Mouse (Mus musculus): Measurements from ENCODE around the gene Creld1. TPM values are rescaled to one million over a fixed set of nuclear protein-coding genes. Genes with fewer than 3 reads are reported as not detected.
A peak's percentile ranks its signal among the peaks of the same experiment; 100 is the strongest.

Creld1 gene
- polyA plus RNA-seq, 1 experiment from 2014 or later = 54.3 TPM

DNA sequence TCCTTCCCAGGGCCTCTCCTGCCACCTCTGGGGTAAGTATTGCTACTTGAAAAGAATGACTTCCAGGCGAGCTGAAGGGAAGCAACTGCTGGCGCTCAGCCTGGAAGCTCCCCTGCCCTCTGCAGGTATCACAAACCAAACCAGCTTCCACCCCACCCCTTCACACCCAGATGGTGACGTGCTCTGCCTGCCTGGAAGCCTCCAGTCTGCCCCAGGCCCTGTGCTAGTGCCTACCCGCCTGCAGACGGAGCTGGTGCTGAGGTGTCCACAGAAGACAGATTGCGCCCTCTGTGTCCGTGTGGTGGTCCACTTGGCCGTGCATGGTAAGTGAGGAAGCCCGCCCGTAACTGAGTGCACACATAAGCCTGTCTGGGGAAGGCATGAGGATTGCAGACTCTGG lies 11.0 kb upstream of the Creld1 start:
- no peak for ATAC-seq (ENCODE audit: low FRiP score)
- Histone ChIP-seq H3K36me3 (no peaks in the 10 kb centered on the region), H3K27ac (no peak overlapping the region), H3K9me3 (replicated peaks) (no peaks in the 10 kb centered on the region), H3K4me2 (replicated peaks) (no peak overlapping the region), H3K9ac (no peak overlapping the region), H3K4me1 (peaks cover 15% of the 10 kb centered on the region), H3K27me3 (peaks cover 40% of the 10 kb centered on the region), H3K4me3 (no peak overlapping the region)
- WGBS = 68% methylated on average over 10 of the region's 10 CpGs

GRCm38 (mm10) chr6:113473246-113473645 lies 9.9 kb upstream of the Creld1 start:
- Histone ChIP-seq H3K9ac (no peak overlapping the region), H3K36me3 (no peaks in the 10 kb centered on the region), H3K4me1 (peaks cover 18% of the 10 kb centered on the region), H3K27ac (no peak overlapping the region), H3K4me3 (no peak overlapping the region), H3K27me3 (peaks cover 40% of the 10 kb centered on the region), H3K4me2 (replicated peaks) (no peak overlapping the region), H3K9me3 (replicated peaks) (no peaks in the 10 kb centered on the region)
- 79% methylated on average over 2 of the region's 2 CpGs for WGBS
- ATAC-seq (ENCODE audit: low FRiP score) = no peak

DNA sequence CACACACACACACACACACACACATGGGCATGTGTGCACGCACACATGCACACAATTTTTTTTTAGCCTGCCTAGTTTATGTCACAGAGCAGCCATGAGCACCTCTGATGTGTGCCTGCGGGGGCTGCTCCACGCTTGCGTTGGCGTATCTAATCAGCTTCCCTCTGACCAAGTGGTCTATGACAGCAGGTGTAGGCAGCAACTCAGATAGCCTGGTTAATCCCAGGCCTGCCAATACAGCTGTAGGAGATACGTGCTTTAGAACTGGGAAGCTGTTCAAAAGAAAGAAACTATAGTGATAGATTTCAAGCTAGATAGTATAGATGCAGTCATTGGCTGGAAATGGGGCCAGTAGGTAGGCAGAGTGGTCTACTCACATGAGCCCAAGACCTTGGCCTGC lies 9.4 kb upstream of the Creld1 start:
- 90% methylated on average over 6 of the region's 6 CpGs for WGBS
- Histone ChIP-seq H3K27ac (no peak overlapping the region), H3K4me3 (no peak overlapping the region), H3K9ac (no peak overlapping the region), H3K9me3 (replicated peaks) (no peaks in the 10 kb centered on the region), H3K4me2 (replicated peaks) (no peak overlapping the region), H3K27me3 (peaks cover 38% of the 10 kb centered on the region), H3K4me1 (peaks cover 18% of the 10 kb centered on the region), H3K36me3 (no peaks in the 10 kb centered on the region)
- ATAC-seq (ENCODE audit: low FRiP score) = no peak

DNA sequence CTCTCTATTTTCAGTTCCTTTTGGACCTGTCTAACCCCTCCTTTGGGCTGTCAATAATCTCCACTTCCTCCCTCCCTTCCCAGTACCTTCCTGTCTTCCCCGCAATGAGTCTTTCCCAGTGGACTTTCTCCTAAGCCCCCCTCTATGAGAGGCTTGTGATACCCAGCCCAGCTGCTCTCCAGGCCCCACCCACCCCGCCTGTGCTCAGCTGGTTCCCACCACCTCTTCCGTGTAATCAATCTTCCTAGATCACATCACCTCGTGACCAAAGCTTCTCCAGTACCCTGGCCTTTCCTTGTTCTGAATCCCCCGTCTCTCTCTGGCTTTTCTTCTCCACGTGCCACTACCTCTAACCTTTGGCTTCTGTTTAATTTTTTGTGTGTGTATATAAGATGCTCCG lies 5.7 kb upstream of the Creld1 start:
- Histone ChIP-seq H3K4me1 (peaks cover 7% of the 10 kb centered on the region), H3K36me3 (no peaks in the 10 kb centered on the region), H3K9ac (no peak overlapping the region), H3K27me3 (peaks cover 16% of the 10 kb centered on the region), H3K4me2 (replicated peaks) (no peak overlapping the region), H3K27ac (no peak overlapping the region), H3K9me3 (replicated peaks) (no peaks in the 10 kb centered on the region), H3K4me3 (no peak overlapping the region)
- ATAC-seq (ENCODE audit: low FRiP score) = peak; percentile 41; the same call in 1 of the 2 replicates
- 31% methylated on average over 7 of the region's 7 CpGs for WGBS

DNA sequence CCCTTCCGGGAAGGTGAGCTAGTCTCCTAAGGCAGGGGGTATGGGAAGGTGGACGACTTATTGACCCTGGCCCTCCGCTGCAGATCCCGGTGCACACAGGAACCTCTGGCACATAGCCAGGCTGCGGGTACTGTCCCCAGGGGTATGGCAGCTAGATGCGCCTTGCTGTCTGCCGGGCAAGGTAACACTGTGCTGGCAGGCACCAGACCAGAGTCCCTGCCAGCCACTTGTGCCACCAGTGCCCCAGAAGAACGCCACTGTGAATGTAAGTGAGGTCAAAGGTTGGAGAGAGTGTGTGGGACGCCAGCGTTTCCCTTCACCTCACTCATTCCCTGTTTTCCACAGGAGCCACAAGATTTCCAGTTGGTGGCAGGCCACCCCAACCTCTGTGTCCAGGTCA lies 4.2 kb upstream of the Creld1 start:
- no peak overlapping the region for H3K4me2 ChIP-seq (replicated peaks)
- no peaks in the 10 kb centered on the region for H3K9me3 ChIP-seq (replicated peaks)
- H3K4me1 ChIP-seq = peaks cover 13% of the 10 kb centered on the region
- WGBS = 80% methylated on average over 10 of the region's 10 CpGs
- H3K4me3 ChIP-seq = no peak overlapping the region
- H3K9ac ChIP-seq = no peak overlapping the region
- H3K27ac ChIP-seq = no peak overlapping the region
- ATAC-seq (ENCODE audit: low FRiP score) = no peak
- no peaks in the 10 kb centered on the region for H3K36me3 ChIP-seq
- H3K27me3 ChIP-seq = peaks cover 16% of the 10 kb centered on the region

DNA sequence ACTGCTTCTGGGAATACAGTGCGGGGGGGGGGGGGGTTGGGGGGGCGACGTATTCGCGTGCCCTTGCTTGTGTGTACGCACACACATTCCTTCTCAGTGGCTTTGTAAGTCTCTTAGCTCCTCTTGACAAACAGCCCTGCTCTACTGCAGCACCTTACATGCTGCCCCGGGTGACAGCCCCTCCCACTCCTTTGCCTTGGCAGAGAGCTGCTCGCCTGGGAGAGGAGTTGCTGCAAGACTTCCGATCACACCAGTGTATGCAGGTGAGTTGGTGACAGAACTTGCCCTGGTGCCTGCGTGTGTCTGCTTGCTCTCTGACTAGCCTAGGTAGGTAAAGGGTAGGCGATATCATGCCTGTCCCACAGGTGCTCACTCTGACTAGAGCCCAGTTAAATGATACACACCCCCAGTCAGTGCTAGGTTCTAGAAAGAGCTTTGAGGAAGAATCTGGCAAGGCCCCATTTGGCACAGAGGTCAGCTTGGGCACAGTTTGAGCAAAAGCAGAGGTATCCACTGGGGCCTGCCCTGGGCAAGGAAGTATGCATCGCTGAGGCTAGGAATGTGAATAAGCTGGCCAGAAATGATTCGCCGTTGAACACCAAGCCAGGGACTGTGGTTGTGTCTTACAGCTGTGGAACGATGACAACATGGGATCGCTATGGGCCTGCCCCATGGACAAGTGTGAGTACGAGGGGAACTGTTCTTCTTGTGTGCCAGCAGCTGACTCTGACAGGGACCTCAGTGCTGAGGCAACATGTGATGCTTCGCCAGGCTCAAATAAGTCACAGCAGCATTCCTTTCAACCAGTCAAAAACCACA lies 2.3 kb upstream of the Creld1 start:
- Histone ChIP-seq H3K4me1 (peaks cover 30% of the 10 kb centered on the region), H3K27me3 (peaks cover 16% of the 10 kb centered on the region), H3K4me2 (replicated peaks) (no peak overlapping the region), H3K9me3 (replicated peaks) (no peaks in the 10 kb centered on the region), H3K27ac (no peak overlapping the region), H3K9ac (no peak overlapping the region), H3K36me3 (no peaks in the 10 kb centered on the region), H3K4me3 (no peak overlapping the region)
- 64% methylated on average over 18 of the region's 18 CpGs for WGBS
- ATAC-seq (ENCODE audit: low FRiP score) = no peak

DNA sequence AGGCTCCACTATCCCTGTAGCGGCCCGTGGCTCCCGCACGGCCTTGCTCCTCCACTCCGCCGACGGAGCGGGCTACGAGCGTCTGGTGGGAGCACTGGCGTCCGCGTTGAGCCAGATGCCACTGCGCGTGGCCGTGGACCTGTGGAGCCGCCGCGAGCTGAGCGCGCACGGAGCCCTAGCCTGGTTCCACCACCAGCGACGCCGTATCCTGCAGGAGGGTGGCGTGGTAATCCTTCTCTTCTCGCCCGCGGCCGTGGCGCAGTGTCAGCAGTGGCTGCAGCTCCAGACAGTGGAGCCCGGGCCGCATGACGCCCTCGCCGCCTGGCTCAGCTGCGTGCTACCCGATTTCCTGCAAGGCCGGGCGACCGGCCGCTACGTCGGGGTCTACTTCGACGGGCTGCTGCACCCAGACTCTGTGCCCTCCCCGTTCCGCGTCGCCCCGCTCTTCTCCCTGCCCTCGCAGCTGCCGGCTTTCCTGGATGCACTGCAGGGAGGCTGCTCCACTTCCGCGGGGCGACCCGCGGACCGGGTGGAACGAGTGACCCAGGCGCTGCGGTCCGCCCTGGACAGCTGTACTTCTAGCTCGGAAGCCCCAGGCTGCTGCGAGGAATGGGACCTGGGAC lies 509 bp upstream of the Creld1 start:
- peak; percentile 71 for ATAC-seq (ENCODE audit: low FRiP score)
- H3K36me3 ChIP-seq = peaks cover 8% of the 10 kb centered on the region
- H3K4me2 ChIP-seq (replicated peaks) = peak overlapping the region; percentile 84

GRCm38 (mm10) chr6:113483729-113484128 lies 632 bp downstream of the Creld1 start:
- peak overlapping the region; percentile 87 for H3K27ac ChIP-seq
- peak overlapping the region; percentile 84 for H3K4me2 ChIP-seq (replicated peaks)
- 11% methylated on average over 10 of the region's 10 CpGs for WGBS
- H3K9me3 ChIP-seq (replicated peaks) = no peaks in the 10 kb centered on the region
- peak; percentile 57 for ATAC-seq (ENCODE audit: low FRiP score)
- peak overlapping the region; percentile 81 for H3K9ac ChIP-seq
- H3K4me3 ChIP-seq = peak overlapping the region; percentile 52
- H3K27me3 ChIP-seq = peaks cover 16% of the 10 kb centered on the region
- peaks cover 39% of the 10 kb centered on the region for H3K4me1 ChIP-seq
- H3K36me3 ChIP-seq = peaks cover 19% of the 10 kb centered on the region

More for the DNA sequence above, 509 bp upstream of the Creld1 start:
- Histone ChIP-seq H3K9ac (peak overlapping the region; percentile 81), H3K9me3 (replicated peaks) (no peaks in the 10 kb centered on the region), H3K4me3 (peak overlapping the region; percentile 52), H3K27me3 (peaks cover 16% of the 10 kb centered on the region), H3K4me1 (peaks cover 39% of the 10 kb centered on the region), H3K27ac (peak overlapping the region; percentile 87)
- WGBS = 2% methylated on average over 65 of the region's 65 CpGs

GRCm38 (mm10) chr6:113487125-113487576 lies 4.1 kb downstream of the Creld1 start:
- 67% methylated on average over 7 of the region's 7 CpGs for WGBS
- Histone ChIP-seq H3K27me3 (peaks cover 6% of the 10 kb centered on the region), H3K9ac (no peak overlapping the region), H3K9me3 (replicated peaks) (no peaks in the 10 kb centered on the region), H3K36me3 (peaks cover 48% of the 10 kb centered on the region), H3K4me1 (peaks cover 36% of the 10 kb centered on the region), H3K27ac (no peak overlapping the region), H3K4me2 (replicated peaks) (no peak overlapping the region), H3K4me3 (no peak overlapping the region)
- ATAC-seq (ENCODE audit: low FRiP score) = no peak

- Histone ChIP-seq H3K4me3 (no peak overlapping the region), H3K36me3 (peaks cover 50% of the 10 kb centered on the region), H3K4me2 (replicated peaks) (no peak overlapping the region), H3K4me1 (peaks cover 27% of the 10 kb centered on the region), H3K27me3 (no peaks in the 10 kb centered on the region), H3K9me3 (replicated peaks) (no peaks in the 10 kb centered on the region), H3K9ac (no peak overlapping the region), H3K27ac (no peak overlapping the region)
- WGBS = 96% methylated on average over 14 of the region's 14 CpGs
- no peak for ATAC-seq (ENCODE audit: low FRiP score)
Measured at GRCm38 (mm10) chr6:113489410-113489809, 6.3 kb downstream of the Creld1 start.

GRCm38 (mm10) chr6:113492101-113492864 lies 9.2 kb downstream of the Creld1 start:
- Histone ChIP-seq H3K9me3 (replicated peaks) (no peaks in the 10 kb centered on the region), H3K36me3 (peaks cover 45% of the 10 kb centered on the region), H3K4me2 (replicated peaks) (no peak overlapping the region), H3K27ac (no peak overlapping the region), H3K4me3 (no peak overlapping the region), H3K27me3 (peaks cover 15% of the 10 kb centered on the region), H3K9ac (no peak overlapping the region), H3K4me1 (peaks cover 21% of the 10 kb centered on the region)
- ATAC-seq (ENCODE audit: low FRiP score) = no peak
- 79% methylated on average over 24 of the region's 24 CpGs for WGBS

DNA sequence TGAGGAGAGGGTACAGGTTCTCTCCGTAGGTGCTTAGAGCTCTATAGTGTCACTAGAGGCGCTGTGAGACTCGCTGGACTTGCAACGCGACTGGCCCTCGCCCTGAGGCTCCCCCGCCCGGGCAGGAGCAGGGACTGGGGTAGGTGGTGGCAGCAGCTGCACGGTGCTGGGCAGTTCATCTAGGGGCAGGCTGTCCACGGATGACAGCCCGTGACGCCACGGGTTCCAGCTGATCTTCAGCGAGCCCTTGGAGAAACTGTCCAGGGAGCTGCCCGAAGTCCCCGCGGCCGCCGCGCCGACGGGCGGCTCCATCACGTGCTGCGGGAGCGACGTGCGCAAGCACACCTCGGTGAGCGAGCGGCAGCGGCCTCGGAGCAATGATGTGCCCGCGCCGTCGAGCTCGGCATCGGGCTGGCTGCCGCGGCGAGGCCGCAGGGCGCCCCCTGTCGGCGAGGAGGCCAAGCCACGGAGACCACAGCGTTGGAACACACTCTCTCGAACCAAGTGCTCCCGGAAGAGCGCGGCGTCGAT lies 11.2 kb downstream of the Creld1 start:
- peak overlapping the region; percentile 48; the same call in 1 of the 2 replicates for H3K27ac ChIP-seq
- H3K36me3 ChIP-seq = peaks cover 30% of the 10 kb centered on the region
- peak overlapping the region; percentile 39 for H3K4me3 ChIP-seq
- WGBS = 1% methylated on average over 54 of the region's 54 CpGs
- ATAC-seq (ENCODE audit: low FRiP score) = peak; percentile 80
- H3K27me3 ChIP-seq = peaks cover 15% of the 10 kb centered on the region
- peak overlapping the region; percentile 59 for H3K4me2 ChIP-seq (replicated peaks)
- H3K9ac ChIP-seq = peak overlapping the region; percentile 56
- H3K4me1 ChIP-seq = peaks cover 19% of the 10 kb centered on the region
- no peaks in the 10 kb centered on the region for H3K9me3 ChIP-seq (replicated peaks)
